Mouse (Mus musculus) forebrain, embryonic 14.5 days (tissue): ENCODE results near the gene Capn5. TPM values are rescaled to one million over a fixed set of nuclear protein-coding genes. Genes with fewer than 3 reads are reported as not detected.

Experiments used
- ATAC-seq: fragments of 200-750 bp; cut with Nextera tagmentation; 2 replicates; pipeline ENCODE4 v1.8.0; 2017; ENCODE audit warnings: mild to moderate bottlenecking, moderate library complexity
- DNase-seq: peaks from one replicate; pipeline ENCODE4 v3.0.0-alpha.2; 2015; ENCODE audit warnings: low spot score
- H3K27ac ChIP-seq: fragments of 300-500 bp; sonication (generic); 2 replicates; pipeline ENCODE4 v1.5.1; 2014; ENCODE audit warnings: low read depth, mild to moderate bottlenecking, control low read depth, low read length, moderate library complexity
- H3K27me3 ChIP-seq: fragments of 300-500 bp; sonication (generic); replicated peaks from 2 replicates; pipeline ENCODE4 v1.6.1; 2014; ENCODE audit warnings: low read length, control low read depth, mixed read lengths; ENCODE audit not compliant: control insufficient read depth, insufficient read depth
- H3K36me3 ChIP-seq: fragments of 300-500 bp; sonication (generic); 2 replicates; pipeline ENCODE4 v1.6.1; 2014; ENCODE audit warnings: low read length, control low read depth; ENCODE audit not compliant: control insufficient read depth, insufficient read depth
- H3K4me1 ChIP-seq: fragments of 300-500 bp; sonication (generic); 2 replicates; pipeline ENCODE4 v1.6.1; 2014; ENCODE audit warnings: antibody characterized with exemption, low read length, control low read depth; ENCODE audit not compliant: control insufficient read depth, insufficient read depth
- H3K4me2 ChIP-seq: fragments of 300-500 bp; sonication (generic); 2 replicates; pipeline ENCODE4 v1.6.1; 2014; ENCODE audit warnings: mild to moderate bottlenecking, control low read depth, low read length
- H3K4me3 ChIP-seq: fragments of 300-500 bp; sonication (generic); 2 replicates; pipeline ENCODE4 v1.5.1; 2014; ENCODE audit warnings: low read depth, low read length, control low read depth
- H3K9ac ChIP-seq: fragments of 300-500 bp; sonication (generic); 2 replicates; pipeline ENCODE4 v1.6.1; 2014; ENCODE audit warnings: mild to moderate bottlenecking, low read length, control low read depth, moderate library complexity
- H3K9me3 ChIP-seq: fragments of 300-500 bp; sonication (generic); replicated peaks from 2 replicates; pipeline ENCODE4 v1.6.1; 2016; ENCODE audit warnings: low read length, control low read depth, mixed read lengths; ENCODE audit not compliant: control insufficient read depth
- WGBS: fragments of 180-500 bp; shearing (Covaris S2); extraction: QIAGEN DNeasy Blood & Tissue Kit; methylation state at CpG from one replicate; pipeline ENCODE4 v1.1.7; 2014; 5-methylcytosine and 5-hydroxymethylcytosine counted together
- polyA plus RNA-seq: library from polyadenylated mRNA; unstranded; fragments of >200 nt; fragmentation: Nextera tagmentation; extraction: Ambion mirVana; gene quantifications from 2 replicates; pipeline ENCODE4 v1.2.1, GENCODE M21; 2014

Gene Capn5
- polyA plus RNA-seq, 1 experiment from 2014 or later: 6.1 TPM

DNA sequence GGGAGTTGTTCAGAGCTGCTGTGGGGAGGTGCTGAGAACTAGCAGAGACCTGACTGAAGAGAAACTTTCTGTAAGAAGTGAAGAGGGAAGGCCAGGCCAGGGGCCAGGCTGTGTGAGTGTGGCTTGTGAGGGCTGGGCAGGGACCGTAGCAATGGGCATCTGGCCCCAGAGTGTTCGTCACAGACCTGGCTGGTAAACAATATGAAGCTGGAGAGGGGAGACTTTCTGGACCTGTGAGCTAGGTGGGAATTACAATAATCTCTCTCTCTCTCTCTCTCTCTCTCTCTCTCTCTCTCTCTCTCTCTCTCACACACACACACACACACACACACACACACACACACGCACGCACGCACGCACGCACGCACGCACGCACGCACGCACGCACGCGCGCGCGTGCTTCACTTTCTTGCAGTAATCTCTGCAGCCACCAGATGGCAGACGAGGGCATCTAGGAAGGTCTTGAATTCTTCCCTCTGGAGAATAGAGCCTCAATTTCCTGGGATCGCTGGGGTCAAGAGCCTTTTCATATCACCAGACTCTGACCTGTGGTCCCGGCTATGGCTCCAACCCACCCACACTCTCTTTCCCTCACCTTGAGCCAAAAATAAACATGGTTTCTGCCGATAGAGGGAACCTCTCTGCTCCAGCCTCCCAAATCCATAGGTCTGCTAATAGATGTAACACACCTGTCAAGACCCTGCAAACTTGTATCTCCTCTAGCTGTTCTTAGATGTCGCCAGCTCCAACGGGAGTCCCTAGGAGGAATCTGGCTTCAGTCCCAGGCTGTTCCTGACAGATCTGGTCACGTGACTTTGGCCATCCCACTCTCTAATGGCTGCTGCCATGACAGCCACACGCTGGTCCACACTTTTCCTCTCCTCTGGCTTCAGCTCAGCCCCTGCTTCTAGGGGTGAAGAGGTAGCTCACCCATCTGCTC lies 74.8 kb downstream of the Capn5 start:
- Histone ChIP-seq H3K27me3 (no peaks in the 10 kb centered on the region), H3K36me3 (no peaks in the 10 kb centered on the region), H3K9ac (peak overlapping the region; percentile 62), H3K9me3 (no peaks in the 10 kb centered on the region), H3K4me2 (peak overlapping the region; percentile 54), H3K4me1 (peaks cover 5% of the 10 kb centered on the region; the same call in 1 of the 2 replicates), H3K4me3 (peak overlapping the region; percentile 21), H3K27ac (peak overlapping the region; percentile 63; the same call in 1 of the 2 replicates)
- 17% methylated on average over 21 of the region's 26 CpGs for WGBS
- DNase-seq (peak; percentile 92), ATAC-seq (peak; percentile 80)

DNA sequence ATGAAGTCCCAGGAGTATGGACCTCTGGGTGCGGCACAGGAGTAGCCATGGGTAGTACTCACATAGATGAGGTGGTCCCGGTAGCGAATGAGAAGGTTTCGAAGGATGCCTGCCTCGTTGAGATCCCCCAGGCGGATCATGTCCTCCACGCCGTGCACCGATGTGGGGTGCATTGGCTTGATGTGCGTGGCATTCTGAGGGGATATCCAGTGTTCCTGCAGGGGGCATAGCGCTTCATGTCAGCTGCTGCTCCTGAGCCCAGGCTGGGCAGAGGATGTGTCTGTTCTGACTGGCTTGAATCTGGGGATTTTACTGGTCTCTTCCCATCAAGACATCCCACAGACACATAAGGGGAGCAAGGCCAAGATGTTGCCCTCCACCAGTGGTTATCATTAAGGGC lies 75.6 kb downstream of the Capn5 start:
- peak overlapping the region; percentile 21; the same call in 1 of the 2 replicates for H3K4me3 ChIP-seq
- no peaks in the 10 kb centered on the region for H3K9me3 ChIP-seq
- peak overlapping the region; percentile 62 for H3K9ac ChIP-seq
- peak overlapping the region; percentile 54 for H3K4me2 ChIP-seq
- peaks cover 2% of the 10 kb centered on the region for H3K36me3 ChIP-seq
- H3K27ac ChIP-seq: peak overlapping the region; percentile 63; the same call in 1 of the 2 replicates
- ATAC-seq: peak; percentile 26
- peaks cover 5% of the 10 kb centered on the region; the same call in 1 of the 2 replicates for H3K4me1 ChIP-seq
- no peaks in the 10 kb centered on the region for H3K27me3 ChIP-seq
- no peak for DNase-seq
- 95% methylated on average over 11 of the region's 11 CpGs for WGBS

DNA sequence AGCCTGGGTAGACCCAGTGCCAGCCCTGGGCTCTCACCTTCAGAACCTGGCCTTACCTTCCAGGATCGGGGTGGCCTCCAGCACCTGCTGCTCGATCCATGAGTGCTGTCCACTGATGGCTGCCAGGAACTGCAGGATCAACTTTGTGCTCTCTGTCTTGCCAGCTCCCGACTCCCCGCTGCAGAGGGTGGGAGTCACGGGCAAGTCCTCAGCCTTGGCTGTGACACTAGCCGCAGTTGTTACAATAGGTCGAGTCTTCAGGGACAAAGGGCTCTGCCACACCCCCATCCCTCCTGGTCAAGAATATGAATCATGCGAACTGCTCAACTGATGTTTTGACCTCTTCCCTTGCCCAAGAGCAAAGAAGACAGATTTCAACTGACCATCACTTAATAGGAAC lies 80.5 kb downstream of the Capn5 start:
- Histone ChIP-seq H3K27me3 (no peaks in the 10 kb centered on the region), H3K36me3 (peaks cover 11% of the 10 kb centered on the region), H3K27ac (no peak overlapping the region), H3K4me3 (no peak overlapping the region), H3K4me1 (peaks cover 1% of the 10 kb centered on the region; the same call in 1 of the 2 replicates), H3K9me3 (no peaks in the 10 kb centered on the region), H3K4me2 (no peak overlapping the region), H3K9ac (no peak overlapping the region)
- 94% methylated on average over 8 of the region's 8 CpGs for WGBS
- ATAC-seq (no peak), DNase-seq (no peak)

DNA sequence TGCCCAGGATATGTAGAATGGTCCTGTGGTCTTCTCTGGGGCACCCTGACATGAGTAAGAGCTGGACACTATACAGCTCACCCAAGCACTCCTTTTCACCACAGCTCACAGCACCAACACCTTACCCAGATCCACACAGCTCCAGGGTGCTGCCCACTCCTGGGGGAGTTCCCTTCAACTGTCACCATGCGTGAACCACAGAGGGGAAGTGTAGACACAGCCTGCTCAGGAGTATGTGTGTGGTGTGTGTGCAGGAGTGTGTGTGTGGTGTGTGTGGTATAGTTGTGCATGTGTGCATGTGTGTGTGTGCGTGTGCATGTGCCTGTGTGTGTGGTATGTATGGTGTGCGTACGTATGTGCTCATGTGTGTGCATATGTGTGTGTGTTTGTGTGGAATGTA lies 82.2 kb downstream of the Capn5 start:
- Histone ChIP-seq H3K4me3 (no peak overlapping the region), H3K4me2 (no peak overlapping the region), H3K27me3 (no peaks in the 10 kb centered on the region), H3K4me1 (no peaks in the 10 kb centered on the region), H3K9ac (no peak overlapping the region), H3K36me3 (peaks cover 11% of the 10 kb centered on the region), H3K27ac (no peak overlapping the region), H3K9me3 (no peaks in the 10 kb centered on the region)
- DNase-seq (no peak), ATAC-seq (no peak)
- 94% methylated on average over 4 of the region's 4 CpGs for WGBS

DNA sequence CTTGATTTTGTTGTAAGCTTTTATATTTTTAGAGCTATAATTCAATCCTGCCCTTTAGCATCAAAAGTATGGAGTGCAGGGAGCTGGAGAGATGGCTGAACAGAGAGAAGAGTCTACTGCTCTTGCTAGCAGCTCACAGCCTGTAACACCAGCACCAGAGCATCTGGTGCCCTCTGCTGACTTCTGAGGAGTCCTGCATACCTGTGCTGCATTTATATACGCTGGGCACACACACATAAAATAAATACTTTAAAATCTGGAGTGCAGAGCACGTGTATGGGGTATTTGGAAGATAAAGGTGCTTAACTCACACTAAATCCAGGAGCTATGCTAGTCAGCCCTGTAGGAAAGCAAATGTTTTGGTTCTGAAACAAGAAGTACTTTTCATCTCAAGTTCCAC lies 91.7 kb downstream of the Capn5 start:
- Histone ChIP-seq H3K27ac (no peak overlapping the region), H3K4me1 (0 out of 2 replicates have a peak, but pooled peaks cover 4% of the 10 kb centered on the region), H3K36me3 (no peaks in the 10 kb centered on the region), H3K4me3 (no peak overlapping the region), H3K9me3 (no peaks in the 10 kb centered on the region), H3K9ac (no peak overlapping the region), H3K27me3 (no peaks in the 10 kb centered on the region), H3K4me2 (no peak overlapping the region)
- 57% methylated on average over 2 of the region's 2 CpGs for WGBS
- DNase-seq (peak; percentile 22), ATAC-seq (no peak)

DNA sequence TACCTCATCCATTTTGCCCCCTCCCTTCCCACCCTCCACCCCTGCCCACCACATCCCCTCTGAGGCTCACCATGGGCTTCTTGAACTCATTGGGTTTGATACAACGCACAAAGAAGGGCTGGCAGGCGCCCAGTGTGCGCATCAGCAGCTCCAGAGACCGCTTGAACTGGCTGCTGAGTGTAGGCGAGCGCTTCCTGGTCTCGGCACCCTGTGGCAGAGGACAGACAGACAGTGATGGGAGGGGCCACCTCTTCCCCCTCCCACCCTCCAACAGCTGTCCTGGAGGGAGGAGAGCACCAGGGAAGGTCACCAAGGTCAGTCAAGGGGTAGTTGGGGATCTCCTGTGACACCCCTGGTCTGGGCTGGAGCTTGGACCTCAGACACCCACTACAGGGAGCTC lies 92.8 kb downstream of the Capn5 start:
- H3K4me1 ChIP-seq: 0 out of 2 replicates have a peak, but pooled peaks cover 4% of the 10 kb centered on the region
- no peak overlapping the region for H3K4me2 ChIP-seq
- H3K9me3 ChIP-seq: no peaks in the 10 kb centered on the region
- ATAC-seq: no peak
- H3K9ac ChIP-seq: no peak overlapping the region; the same call in 1 of the 2 replicates
- DNase-seq: no peak
- H3K36me3 ChIP-seq: 0 out of 2 replicates have a peak, but pooled peaks cover 3% of the 10 kb centered on the region
- H3K27ac ChIP-seq: no peak overlapping the region
- 72% methylated on average over 7 of the region's 7 CpGs for WGBS
- no peak overlapping the region for H3K4me3 ChIP-seq
- no peaks in the 10 kb centered on the region for H3K27me3 ChIP-seq

DNA sequence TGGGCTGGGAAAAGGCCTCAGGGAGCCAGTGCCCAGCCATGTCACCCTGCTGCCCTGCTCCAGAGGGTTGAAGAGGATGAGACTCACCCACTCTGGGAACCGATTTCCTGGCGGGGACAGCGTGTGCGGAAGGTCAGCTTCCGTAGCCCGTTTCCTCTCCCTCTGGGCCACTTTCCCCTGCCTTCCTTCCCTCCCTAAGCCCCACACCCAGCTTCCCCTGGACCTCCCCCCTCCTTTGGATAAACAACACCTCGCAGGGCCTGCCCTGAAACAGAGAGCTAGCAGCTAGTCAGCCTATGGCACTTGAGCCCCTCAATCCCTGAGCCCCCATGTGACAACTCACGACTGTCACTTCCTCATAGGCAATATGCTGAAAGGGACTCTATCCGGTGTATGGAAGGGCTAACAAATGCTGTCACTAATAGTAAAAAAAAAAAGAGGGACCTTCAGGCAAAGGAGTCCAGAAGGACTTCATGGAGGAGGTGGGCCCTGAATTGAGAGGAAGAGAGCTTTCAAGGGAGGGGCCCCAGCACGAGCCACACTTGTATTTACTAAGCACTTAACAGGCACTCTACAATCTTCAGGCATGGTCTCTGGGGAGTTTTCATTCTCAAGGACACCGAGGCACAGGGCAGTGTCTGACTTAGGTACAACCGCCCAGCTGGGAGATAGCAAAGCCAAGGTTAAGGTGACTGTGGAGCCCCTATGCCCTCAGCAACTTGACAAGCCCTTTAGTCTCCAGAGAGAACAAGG lies 93.4 kb downstream of the Capn5 start:
- H3K27ac ChIP-seq: no peak overlapping the region
- H3K4me2 ChIP-seq: no peak overlapping the region
- no peaks in the 10 kb centered on the region for H3K27me3 ChIP-seq
- ATAC-seq (no peak), DNase-seq (no peak)
- H3K4me3 ChIP-seq: no peak overlapping the region
- WGBS: 66% methylated on average over 12 of the region's 12 CpGs
- H3K9ac ChIP-seq: no peak overlapping the region
- no peaks in the 10 kb centered on the region for H3K9me3 ChIP-seq
- 0 out of 2 replicates have a peak, but pooled peaks cover 4% of the 10 kb centered on the region for H3K4me1 ChIP-seq
- 0 out of 2 replicates have a peak, but pooled peaks cover 3% of the 10 kb centered on the region for H3K36me3 ChIP-seq

DNA sequence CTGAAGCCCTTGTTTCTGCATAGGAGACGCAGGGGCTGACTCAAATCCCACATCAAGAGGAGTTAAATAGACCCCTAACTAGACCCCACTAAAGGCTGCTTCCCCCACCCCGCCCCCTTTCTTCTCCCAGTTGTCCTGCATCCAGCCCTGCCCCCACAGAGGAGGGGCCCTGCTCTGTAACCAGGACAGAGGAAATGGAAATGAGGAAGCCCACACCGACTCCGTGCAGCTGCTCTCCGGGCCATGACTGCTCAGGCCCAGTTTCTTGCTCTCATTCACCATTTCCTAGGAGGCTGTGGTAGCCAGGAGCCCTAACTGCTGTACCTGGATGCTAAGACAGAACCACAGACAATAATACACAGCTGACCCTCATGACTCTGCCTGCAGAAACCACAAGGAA lies 95.7 kb downstream of the Capn5 start:
- DNase-seq: peak; percentile 13

More for the DNA sequence above, 95.7 kb downstream of the Capn5 start:
- H3K9me3 ChIP-seq: no peaks in the 10 kb centered on the region
- H3K27me3 ChIP-seq: no peaks in the 10 kb centered on the region
- H3K9ac ChIP-seq: peak overlapping the region; percentile 29; the same call in 1 of the 2 replicates
- peaks cover 6% of the 10 kb centered on the region; the same call in 1 of the 2 replicates for H3K36me3 ChIP-seq
- 0 out of 2 replicates have a peak, but pooled peaks have one; percentile 55 for ATAC-seq
- no peak overlapping the region for H3K4me3 ChIP-seq
- WGBS: 10% methylated on average over 5 of the region's 5 CpGs
- no peak overlapping the region for H3K27ac ChIP-seq
- 0 out of 2 replicates have a peak, but pooled peaks cover 4% of the 10 kb centered on the region for H3K4me1 ChIP-seq
- H3K4me2 ChIP-seq: no peak overlapping the region
